Mouse (Mus musculus) embryonic facial prominence, embryonic 14.5 days (tissue): ENCODE results near the gene Akap2. TPM values are rescaled to one million over a fixed set of nuclear protein-coding genes. Genes with fewer than 3 reads are reported as not detected.
"Not testable (repeated sequence)": the region's sequence is repeated elsewhere in the genome, so short reads cannot be mapped to it uniquely, and the experiment has no call there.

Experiments
- ATAC-seq: fragments of 200-750 bp; cut with Nextera tagmentation; 2 replicates; pipeline ENCODE4 v1.8.0; 2017; ENCODE audit warnings: low read depth, moderate number of reproducible peaks, moderate TSS enrichment
- DNase-seq: peaks from one replicate; pipeline ENCODE4 v3.0.0-alpha.2; 2015; ENCODE audit warnings: low spot score
- H3K27ac ChIP-seq: fragments of 300-500 bp; sonication (generic); replicated peaks from 2 replicates; pipeline ENCODE4 v1.5.1; 2014; ENCODE audit warnings: low read depth, mild to moderate bottlenecking, low read length, moderate library complexity
- H3K27me3 ChIP-seq: fragments of 300-500 bp; sonication (generic); replicated peaks from 2 replicates; pipeline ENCODE4 v1.6.1; 2014; ENCODE audit warnings: low read length; ENCODE audit not compliant: control insufficient read depth, insufficient read depth
- H3K36me3 ChIP-seq: fragments of 300-500 bp; sonication (generic); 2 replicates; pipeline ENCODE4 v1.6.1; 2014; ENCODE audit warnings: low read length, mixed read lengths; ENCODE audit not compliant: control insufficient read depth, insufficient read depth
- H3K4me1 ChIP-seq: fragments of 300-500 bp; sonication (generic); 2 replicates; pipeline ENCODE4 v1.6.1; 2014; ENCODE audit warnings: antibody characterized with exemption, low read length; ENCODE audit not compliant: control insufficient read depth, insufficient read depth
- H3K4me2 ChIP-seq: fragments of 300-500 bp; sonication (generic); 2 replicates; pipeline ENCODE4 v1.6.1; 2014; ENCODE audit warnings: low read depth, mild to moderate bottlenecking, low read length, moderate library complexity, mixed read lengths
- H3K4me3 ChIP-seq: fragments of 300-500 bp; sonication (generic); 2 replicates; pipeline ENCODE4 v1.5.1; 2014; ENCODE audit warnings: low read depth, mild to moderate bottlenecking, low read length
- H3K9ac ChIP-seq: fragments of 300-500 bp; sonication (generic); 2 replicates; pipeline ENCODE4 v1.6.1; 2014; ENCODE audit warnings: low read depth, mild to moderate bottlenecking, low read length, moderate library complexity, mixed read lengths
- H3K9me3 ChIP-seq: fragments of 300-500 bp; sonication (generic); 2 replicates; pipeline ENCODE4 v1.6.1; 2016; ENCODE audit warnings: low read length; ENCODE audit not compliant: control insufficient read depth
- WGBS: fragments of 180-500 bp; shearing (Covaris S2); extraction: QIAGEN DNeasy Blood & Tissue Kit; methylation state at CpG from one replicate; pipeline ENCODE4 v1.1.7; 2014; 5-methylcytosine and 5-hydroxymethylcytosine counted together
- polyA plus RNA-seq: library from polyadenylated mRNA; unstranded; fragments of >200 nt; fragmentation: Nextera tagmentation; extraction: Ambion mirVana; gene quantifications from 2 replicates; pipeline ENCODE4 v1.2.1, GENCODE M21; 2014

The Akap2 gene
- polyA plus RNA-seq, 1 experiment from 2014 or later: 24.9 TPM

GRCm38 (mm10) chr4:57888246-57888645 is 170.8 kb downstream of the Akap2 start:
- peaks cover 21% of the 10 kb centered on the region for H3K4me1 ChIP-seq
- ATAC-seq (no peak), DNase-seq (no peak)
- 95% methylated on average over 2 of the region's 2 CpGs for WGBS
- H3K9me3 ChIP-seq: no peaks in the 10 kb centered on the region
- H3K36me3 ChIP-seq: peaks cover 5% of the 10 kb centered on the region; the same call in 1 of the 2 replicates
- H3K27me3 ChIP-seq: no peaks in the 10 kb centered on the region
- H3K27ac ChIP-seq: no peak overlapping the region
- no peak overlapping the region for H3K9ac ChIP-seq
- no peak overlapping the region for H3K4me2 ChIP-seq
- no peak overlapping the region for H3K4me3 ChIP-seq

GRCm38 (mm10) chr4:57888978-57889377 is 171.5 kb downstream of the Akap2 start:
- not testable (repeated sequence) for H3K4me3 ChIP-seq, H3K27ac ChIP-seq, H3K27me3 ChIP-seq, H3K9ac ChIP-seq, ATAC-seq, H3K4me2 ChIP-seq, H3K36me3 ChIP-seq, H3K9me3 ChIP-seq, DNase-seq
- WGBS: 95% methylated on average over 1 of the region's 1 CpGs
- H3K4me1 ChIP-seq: peaks cover 17% of the 10 kb centered on the region

GRCm38 (mm10) chr4:57889773-57890172 is 172.3 kb downstream of the Akap2 start:
- ATAC-seq: no peak
- H3K9ac ChIP-seq: no peak overlapping the region
- H3K4me1 ChIP-seq: peaks cover 17% of the 10 kb centered on the region
- no peak overlapping the region for H3K4me2 ChIP-seq
- no peak overlapping the region for H3K4me3 ChIP-seq
- no peaks in the 10 kb centered on the region for H3K27me3 ChIP-seq
- no peaks in the 10 kb centered on the region for H3K9me3 ChIP-seq
- H3K36me3 ChIP-seq: peaks cover 7% of the 10 kb centered on the region; the same call in 1 of the 2 replicates
- DNase-seq: no peak
- no peak overlapping the region for H3K27ac ChIP-seq
- 88% methylated on average over 8 of the region's 8 CpGs for WGBS

GRCm38 (mm10) chr4:57892001-57892586 is 174.6 kb downstream of the Akap2 start:
- H3K4me1 ChIP-seq: peaks cover 14% of the 10 kb centered on the region; the same call in 1 of the 2 replicates
- H3K9me3 ChIP-seq: no peaks in the 10 kb centered on the region
- ATAC-seq: no peak; the same call in 1 of the 2 replicates
- H3K9ac ChIP-seq: no peak overlapping the region
- H3K4me2 ChIP-seq: no peak overlapping the region
- no peak for DNase-seq
- no peaks in the 10 kb centered on the region for H3K27me3 ChIP-seq
- H3K36me3 ChIP-seq: peaks cover 7% of the 10 kb centered on the region; the same call in 1 of the 2 replicates
- 54% methylated on average over 10 of the region's 10 CpGs for WGBS
- no peak overlapping the region for H3K4me3 ChIP-seq
- no peak overlapping the region for H3K27ac ChIP-seq

- peak; percentile 78 for ATAC-seq
- H3K9me3 ChIP-seq: no peaks in the 10 kb centered on the region
- H3K4me2 ChIP-seq: no peak overlapping the region
- H3K27ac ChIP-seq: 0 out of 2 replicates have a peak overlapping the region, but pooled peaks have one; percentile 13
- peak; percentile 30 for DNase-seq
- no peak overlapping the region for H3K9ac ChIP-seq
- peaks cover 7% of the 10 kb centered on the region; the same call in 1 of the 2 replicates for H3K36me3 ChIP-seq
- no peaks in the 10 kb centered on the region for H3K27me3 ChIP-seq
- no peak overlapping the region for H3K4me3 ChIP-seq
- WGBS: 46% methylated on average over 5 of the region's 5 CpGs
- H3K4me1 ChIP-seq: peaks cover 14% of the 10 kb centered on the region; the same call in 1 of the 2 replicates
These were observed 177.7 kb downstream of the Akap2 start for GRCm38 (mm10) chr4:57895140-57895539.

- H3K4me1 ChIP-seq: peaks cover 14% of the 10 kb centered on the region; the same call in 1 of the 2 replicates
- peaks cover 7% of the 10 kb centered on the region; the same call in 1 of the 2 replicates for H3K36me3 ChIP-seq
- H3K4me3 ChIP-seq: no peak overlapping the region
- WGBS: 49% methylated on average over 6 of the region's 6 CpGs
- peak overlapping the region; percentile 13; the same call in 1 of the 2 replicates for H3K27ac ChIP-seq
- no peaks in the 10 kb centered on the region for H3K9me3 ChIP-seq
- H3K9ac ChIP-seq: no peak overlapping the region
- ATAC-seq (no peak), DNase-seq (no peak)
- H3K4me2 ChIP-seq: no peak overlapping the region
- H3K27me3 ChIP-seq: no peaks in the 10 kb centered on the region
These were observed 178.4 kb downstream of the Akap2 start for GRCm38 (mm10) chr4:57895902-57896301.

- H3K27ac ChIP-seq: no peak overlapping the region
- peaks cover 10% of the 10 kb centered on the region; the same call in 1 of the 2 replicates for H3K4me1 ChIP-seq
- no peak overlapping the region for H3K9ac ChIP-seq
- 70% methylated on average over 3 of the region's 3 CpGs for WGBS
- DNase-seq: no peak
- ATAC-seq: no peak
- H3K36me3 ChIP-seq: peaks cover 7% of the 10 kb centered on the region; the same call in 1 of the 2 replicates
- H3K9me3 ChIP-seq: no peaks in the 10 kb centered on the region
- no peak overlapping the region for H3K4me3 ChIP-seq
- no peak overlapping the region for H3K4me2 ChIP-seq
- H3K27me3 ChIP-seq: no peaks in the 10 kb centered on the region
These were observed 179.2 kb downstream of the Akap2 start for GRCm38 (mm10) chr4:57896631-57897030.

- ATAC-seq (no peak; the same call in 1 of the 2 replicates), DNase-seq (peak; percentile 63)
- Histone ChIP-seq H3K27me3 (no peaks in the 10 kb centered on the region), H3K4me1 (peaks cover 2% of the 10 kb centered on the region; the same call in 1 of the 2 replicates), H3K27ac (no peak overlapping the region), H3K4me3 (no peak overlapping the region), H3K9ac (no peak overlapping the region), H3K9me3 (no peaks in the 10 kb centered on the region), H3K36me3 (no peaks in the 10 kb centered on the region), H3K4me2 (no peak overlapping the region)
- 15% methylated on average over 4 of the region's 4 CpGs for WGBS
These were observed 183.8 kb downstream of the Akap2 start for GRCm38 (mm10) chr4:57901210-57901609.

GRCm38 (mm10) chr4:57902619-57903018 is 185.2 kb downstream of the Akap2 start:
- H3K9ac ChIP-seq: no peak overlapping the region

More at GRCm38 (mm10) chr4:57902619-57903018, 185.2 kb downstream of the Akap2 start:
- Histone ChIP-seq H3K9me3 (no peaks in the 10 kb centered on the region), H3K4me1 (no peaks in the 10 kb centered on the region; the same call in 1 of the 2 replicates), H3K27ac (no peak overlapping the region), H3K27me3 (no peaks in the 10 kb centered on the region), H3K4me2 (no peak overlapping the region), H3K36me3 (no peaks in the 10 kb centered on the region), H3K4me3 (no peak overlapping the region)
- 78% methylated on average over 5 of the region's 5 CpGs for WGBS
- no peak for DNase-seq
- no peak for ATAC-seq
